Mouse (Mus musculus) liver (tissue): ENCODE data around the gene Mfrp.
A peak's percentile ranks its signal among the peaks of the same experiment; 100 is the strongest.
"Not testable (repeated sequence)": the region's sequence is repeated elsewhere in the genome, so short reads cannot be mapped to it uniquely, and the experiment has no call there.

Experiments
- DNase-seq: peaks from one replicate; pipeline ENCODE4 v3.0.0-alpha.2; 2020; ENCODE audit warnings: mixed read lengths

Gene Mfrp

GRCm38 (mm10) chr9:44106596-44106995 is 5.1 kb downstream of the Mfrp start:
- no peak for DNase-seq

GRCm38 (mm10) chr9:44107110-44107509 is 5.6 kb downstream of the Mfrp start, which contains the start of gene C1qtnf5:
TSS of gene C1qtnf5 (plus strand) at chr9:44107245.
- DNase-seq = peak; percentile 42

DNA sequence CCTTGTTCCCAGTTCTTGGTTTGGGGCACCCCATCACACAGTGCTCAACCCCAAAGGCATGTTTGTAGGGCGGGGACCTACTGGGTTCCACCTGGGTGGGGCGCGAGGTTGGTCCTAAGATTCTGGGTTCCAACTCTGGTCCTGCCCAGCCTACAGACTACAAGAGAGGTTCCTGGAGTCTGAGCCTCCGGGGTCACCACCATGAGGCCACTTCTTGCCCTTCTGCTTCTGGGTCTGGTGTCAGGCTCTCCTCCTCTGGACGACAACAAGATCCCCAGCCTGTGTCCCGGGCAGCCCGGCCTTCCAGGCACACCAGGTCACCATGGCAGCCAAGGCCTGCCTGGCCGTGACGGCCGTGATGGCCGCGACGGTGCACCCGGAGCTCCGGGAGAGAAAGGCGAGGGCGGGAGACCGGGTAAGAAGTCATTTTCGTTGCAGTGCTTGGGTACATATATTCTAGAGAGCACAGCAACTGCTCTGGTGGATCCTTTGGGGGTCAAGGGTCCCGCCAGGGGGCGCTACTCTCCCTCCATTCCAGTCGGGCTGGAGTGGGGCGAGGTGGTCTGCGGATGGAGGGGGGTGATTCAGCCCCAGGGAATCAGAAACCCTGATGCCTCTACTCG is 6.1 kb downstream of the Mfrp start:
- peak; percentile 34 for DNase-seq

DNA sequence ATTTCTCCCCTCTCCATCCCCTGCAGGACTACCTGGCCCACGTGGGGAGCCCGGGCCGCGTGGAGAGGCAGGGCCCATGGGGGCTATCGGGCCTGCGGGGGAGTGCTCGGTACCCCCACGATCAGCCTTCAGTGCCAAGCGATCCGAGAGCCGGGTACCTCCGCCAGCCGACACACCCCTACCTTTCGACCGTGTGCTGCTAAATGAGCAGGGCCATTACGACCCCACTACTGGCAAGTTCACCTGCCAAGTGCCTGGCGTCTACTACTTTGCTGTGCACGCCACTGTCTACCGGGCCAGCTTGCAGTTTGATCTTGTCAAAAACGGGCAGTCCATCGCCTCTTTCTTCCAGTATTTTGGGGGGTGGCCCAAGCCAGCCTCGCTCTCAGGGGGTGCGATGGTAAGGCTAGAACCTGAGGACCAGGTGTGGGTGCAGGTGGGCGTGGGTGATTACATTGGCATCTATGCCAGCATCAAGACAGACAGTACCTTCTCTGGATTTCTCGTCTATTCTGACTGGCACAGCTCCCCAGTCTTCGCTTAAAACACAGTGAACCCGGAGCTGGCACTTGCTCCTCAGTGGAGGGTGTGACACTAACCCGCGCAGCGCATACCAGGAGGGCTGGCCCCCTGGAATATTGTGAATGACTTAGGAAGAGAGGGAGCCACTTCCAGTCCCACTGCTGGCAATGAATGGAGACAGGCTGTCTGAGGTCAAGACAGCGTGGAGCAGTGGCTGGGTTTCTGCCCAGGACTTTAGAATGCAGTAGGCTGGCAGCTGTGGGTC is 6.9 kb downstream of the Mfrp start:
- DNase-seq = no peak

DNA sequence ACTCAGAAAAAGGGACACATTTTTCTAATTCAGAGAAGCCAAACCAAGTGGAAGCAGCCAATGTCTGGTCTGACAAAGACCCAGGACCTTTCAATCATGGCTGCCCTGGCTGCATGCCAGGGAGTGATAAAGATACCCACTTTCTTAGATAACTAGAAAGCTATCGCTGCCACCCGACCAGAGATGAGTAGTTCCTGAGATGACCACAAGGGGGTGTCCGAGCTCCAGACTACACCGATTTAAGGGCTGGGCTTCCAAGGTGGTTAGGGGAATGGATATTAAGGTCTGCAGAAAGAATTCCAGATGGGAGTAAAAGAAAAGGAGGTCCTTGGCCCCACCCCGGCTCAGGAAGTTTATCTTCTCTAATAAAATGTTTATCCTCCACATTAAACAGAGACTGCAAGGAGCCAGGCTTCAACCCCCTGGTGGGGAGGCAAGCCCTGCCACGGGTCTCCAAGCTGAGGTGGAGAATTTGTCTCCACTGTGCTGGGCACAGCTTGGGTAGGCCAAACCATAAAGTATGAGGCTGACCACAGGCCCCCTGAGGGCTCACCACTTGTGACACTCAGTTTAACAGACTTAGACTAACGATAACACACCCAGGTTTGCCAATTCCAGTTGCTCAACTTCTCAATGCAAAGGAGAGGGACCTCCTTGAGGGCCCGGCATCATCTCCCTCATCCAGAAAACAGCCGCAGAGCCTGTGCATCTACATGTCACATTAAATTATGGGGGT is 8.0 kb downstream of the Mfrp start:
- peak; percentile 83 for DNase-seq

GRCm38 (mm10) chr9:44111909-44112308 is 10.4 kb downstream of the Mfrp start:
- DNase-seq = not testable (repeated sequence)

GRCm38 (mm10) chr9:44113105-44113789 is 11.7 kb downstream of the Mfrp start, which contains the start of the genes Gm49380 and Rnf26:
TSS of gene Gm49380 (minus strand) at chr9:44113500.
TSS of gene Rnf26 (minus strand) at chr9:44113517.
- DNase-seq = peak; percentile 95

DNA sequence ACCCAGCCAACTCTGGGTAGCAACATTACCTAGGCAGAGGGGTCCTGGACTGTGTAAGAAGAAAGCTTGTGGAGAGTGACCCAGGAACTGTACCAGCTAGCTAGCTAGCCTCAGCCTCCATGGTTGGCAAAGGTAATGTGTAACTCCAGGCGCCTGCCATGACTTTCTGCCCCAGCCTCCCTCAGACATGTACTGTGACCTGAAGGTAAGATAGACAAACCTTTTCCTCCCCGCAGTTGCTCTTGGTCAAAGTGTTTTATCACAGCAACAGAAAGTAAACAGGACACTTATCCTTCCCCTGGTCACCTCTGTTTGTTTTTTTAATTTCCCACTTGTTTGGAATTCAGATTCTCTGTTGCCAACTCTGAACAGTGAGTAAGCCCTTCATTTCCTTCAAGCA is 12.9 kb downstream of the Mfrp start:
- DNase-seq = no peak

DNA sequence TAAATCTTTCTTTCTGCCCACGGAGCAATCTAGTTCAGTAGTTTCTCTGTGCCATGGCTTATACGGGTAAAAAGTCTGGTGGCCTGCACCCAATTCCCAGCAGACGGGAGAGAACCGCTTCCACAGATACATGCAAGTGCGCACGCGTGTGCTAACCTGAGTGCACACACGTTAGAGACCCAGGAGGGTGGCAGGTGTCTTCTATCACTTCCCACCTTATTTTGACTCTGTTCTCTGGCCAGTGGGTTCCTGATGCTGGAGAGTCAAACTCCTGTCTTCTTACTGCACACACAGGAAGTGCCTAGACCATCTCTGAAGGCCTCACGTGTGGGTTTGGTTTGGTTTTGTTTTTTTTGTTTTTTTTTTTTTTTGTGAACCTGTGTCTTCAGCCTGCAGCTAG is 14.1 kb downstream of the Mfrp start:
- DNase-seq = no peak

- no peak for DNase-seq
These were observed 14.7 kb downstream of the Mfrp start for GRCm38 (mm10) chr9:44116182-44116581.

DNA sequence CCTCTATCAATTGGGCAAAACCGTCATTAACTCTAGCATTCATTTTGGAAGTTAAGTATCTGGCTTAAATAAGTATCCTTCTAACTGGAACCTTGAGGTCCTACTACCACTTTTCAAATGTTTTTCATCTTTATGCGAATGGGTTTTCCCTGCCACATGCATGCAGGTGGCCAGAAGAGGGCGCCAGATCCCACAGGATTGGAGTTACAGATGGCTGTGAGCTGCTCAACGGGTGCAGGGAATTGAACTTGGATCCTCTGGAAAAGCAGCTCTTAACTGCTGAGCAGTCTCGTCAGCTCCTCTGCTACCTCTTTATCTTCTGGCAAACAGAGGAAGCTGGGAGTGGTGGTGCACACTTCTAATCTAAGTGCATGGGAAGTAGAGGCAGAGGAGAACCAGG is 17.5 kb downstream of the Mfrp start:
- DNase-seq = peak; percentile 72

DNA sequence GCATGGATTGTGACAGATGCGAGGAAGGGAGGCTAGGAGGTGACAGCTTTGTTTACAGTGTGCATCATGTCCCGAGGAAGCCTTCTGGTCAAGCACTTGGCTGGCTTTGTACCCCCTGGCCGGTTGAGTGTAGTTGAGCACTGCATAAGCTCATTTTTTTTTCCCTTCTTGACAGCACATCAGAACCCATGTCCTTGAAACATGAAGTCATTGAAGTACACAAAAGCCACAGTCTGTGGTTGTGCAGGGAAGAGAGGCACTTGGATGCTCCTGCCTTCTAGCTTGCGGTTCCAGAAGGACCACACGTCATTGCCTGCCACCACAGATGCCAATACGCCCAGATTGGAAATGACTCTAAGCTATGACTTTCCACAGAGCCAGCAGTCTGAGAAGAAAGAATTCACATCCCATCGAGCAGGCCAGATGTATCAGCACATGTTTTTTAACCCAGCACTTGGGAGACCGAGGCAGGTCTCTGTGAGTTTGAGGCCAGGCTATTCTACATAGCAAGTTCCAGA is 18.5 kb downstream of the Mfrp start:
- DNase-seq = no peak

GRCm38 (mm10) chr9:44124317-44124716 is 22.8 kb downstream of the Mfrp start:
- no peak for DNase-seq

GRCm38 (mm10) chr9:44125026-44125425 is 23.5 kb downstream of the Mfrp start:
- DNase-seq = no peak

- DNase-seq = peak; percentile 85
These were observed 24.3 kb downstream of the Mfrp start for GRCm38 (mm10) chr9:44125546-44126428.

DNA sequence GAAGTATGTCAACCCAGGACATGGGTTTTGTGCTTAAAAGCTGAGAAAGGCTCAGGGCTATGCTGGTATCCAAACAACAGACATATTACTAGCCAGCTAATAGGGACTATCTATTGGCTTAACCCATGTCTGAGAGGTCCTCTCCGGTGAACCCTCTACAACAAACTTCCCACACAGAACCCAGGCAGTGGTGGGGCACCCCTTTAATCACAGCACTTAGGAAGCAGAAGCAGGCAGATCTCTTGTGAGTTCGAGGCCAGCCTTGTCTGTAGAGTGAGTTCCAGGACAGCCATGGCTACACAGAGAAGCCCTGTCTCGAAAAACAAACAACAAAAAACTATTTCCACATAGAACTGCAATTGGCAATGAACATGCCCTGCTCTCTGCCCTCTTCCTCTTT is 25.2 kb downstream of the Mfrp start:
- no peak for DNase-seq

DNA sequence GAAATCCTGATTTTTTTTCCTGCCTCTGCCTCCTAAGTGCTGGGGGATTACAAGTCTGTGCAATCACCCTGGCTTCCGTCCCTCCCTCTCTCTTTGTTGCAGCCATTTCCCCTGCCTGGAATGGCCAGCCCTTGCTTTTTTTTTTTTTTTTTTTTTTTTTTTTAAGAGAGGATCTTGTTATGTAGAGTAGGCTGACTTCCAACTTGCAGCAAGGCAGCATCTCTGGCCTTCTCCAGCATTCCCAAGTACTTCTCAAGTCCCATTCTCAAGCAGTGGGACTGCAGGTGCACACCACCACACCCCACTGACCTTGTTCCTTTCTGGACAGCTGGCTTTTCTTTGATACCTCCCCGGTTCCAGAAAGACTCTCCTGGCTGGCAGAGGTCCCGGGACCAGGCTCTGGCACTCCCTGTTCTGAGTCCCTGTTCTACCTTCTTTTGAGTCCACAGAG is 25.8 kb downstream of the Mfrp start:
- DNase-seq = no peak

DNA sequence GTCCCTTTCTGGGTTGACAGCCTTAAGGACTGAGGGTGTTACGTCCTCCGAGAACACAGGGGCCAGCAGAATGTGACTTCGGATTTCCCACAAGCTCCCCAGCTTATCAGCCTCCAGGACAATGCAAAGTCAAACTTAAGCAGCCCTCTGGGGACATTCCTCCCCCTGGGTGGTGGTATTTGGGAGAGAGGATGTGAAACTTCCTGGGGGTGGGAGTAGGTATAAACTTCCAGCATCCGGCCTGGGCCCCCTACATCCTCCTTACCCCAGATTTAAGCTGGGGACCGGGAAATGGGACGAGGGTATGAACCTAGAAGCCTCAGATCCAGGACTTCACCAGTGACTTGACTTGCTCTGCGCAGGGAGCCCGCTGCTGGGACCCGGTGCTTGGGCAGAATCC is 28.1 kb downstream of the Mfrp start:
- no peak for DNase-seq

GRCm38 (mm10) chr9:44130034-44130433 is 28.5 kb downstream of the Mfrp start:
- DNase-seq = peak; percentile 55

DNA sequence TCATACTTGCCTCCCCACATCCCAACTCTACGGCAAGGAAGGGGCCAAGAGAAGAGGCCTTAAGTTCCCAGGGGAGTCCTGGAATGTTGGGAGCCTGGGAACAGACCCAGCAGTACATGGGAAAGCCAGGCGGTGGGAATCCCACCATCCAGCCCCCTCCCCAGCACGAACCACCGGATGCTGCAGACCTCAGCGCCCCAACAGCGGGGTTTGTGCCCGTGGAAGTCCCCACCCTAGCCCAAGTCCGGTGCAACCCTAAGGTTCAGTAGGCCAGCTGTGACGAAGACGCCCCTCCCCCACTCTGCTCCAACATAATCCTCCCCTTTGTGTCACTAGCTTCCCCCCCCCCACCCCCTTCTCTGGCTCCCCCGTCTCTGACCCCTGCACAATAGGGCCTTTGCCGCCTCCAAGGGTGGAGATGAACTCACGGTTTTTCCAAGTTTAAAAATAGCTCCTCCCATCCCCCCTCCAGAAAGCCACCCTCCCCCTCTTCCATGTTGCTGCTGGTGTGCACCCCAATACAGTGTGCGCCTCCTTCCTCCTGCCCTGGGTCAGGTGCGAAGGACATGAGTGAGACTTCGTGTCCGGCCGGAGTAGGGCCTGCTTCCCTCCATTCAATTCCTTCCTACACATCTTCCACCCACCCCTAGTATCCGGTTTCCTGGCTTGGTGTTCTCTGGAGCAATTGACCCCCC is 29.2 kb downstream of the Mfrp start:
- DNase-seq = peak; percentile 34

- DNase-seq = no peak
These were observed 29.7 kb downstream of the Mfrp start for GRCm38 (mm10) chr9:44131276-44131590.
